In the genomic region with DNA sequence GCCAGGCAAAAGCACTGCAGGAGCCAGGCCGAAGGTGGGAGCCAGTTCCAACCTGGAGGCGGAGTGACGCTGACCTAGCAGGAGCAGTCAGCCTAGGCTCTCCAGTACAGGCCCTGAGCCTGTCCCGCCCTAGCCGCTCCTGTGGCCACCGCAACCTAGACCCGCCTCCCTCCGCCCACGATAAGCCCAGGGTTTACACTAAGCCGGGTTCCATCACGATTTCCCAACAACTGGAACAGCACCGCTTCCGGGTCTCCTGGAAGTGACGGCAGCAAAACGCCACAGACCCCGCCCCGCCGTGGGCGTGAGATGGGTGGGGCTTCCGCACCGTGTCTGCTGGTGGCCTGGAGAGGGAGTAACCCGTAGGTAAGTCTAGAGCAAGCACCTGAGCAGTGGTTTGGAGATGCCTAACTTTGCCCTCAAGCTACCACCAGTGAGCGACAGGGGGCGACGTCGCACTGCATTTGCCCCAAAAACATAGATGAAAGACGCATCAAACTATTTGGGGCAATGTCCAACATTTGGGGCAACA, we compare ENCODE assay signal across 8 mouse cellular contexts. TPM values are rescaled to one million over a fixed set of nuclear protein-coding genes. Genes with fewer than 3 reads are reported as not detected.
DNase-seq lines count a peak whose midpoint lies in the region; ATAC-seq lines count a peak whose summit lies in the region.

No protein-coding gene starts in this region.

- H3K36me3 ChIP-seq in intestine, embryonic 14.5 days (ENCODE audit: control insufficient read depth, insufficient read depth, low read length), result peaks cover 38% of the 10 kb centered on the region

- peak overlapping the region; percentile 68 for H3K9ac ChIP-seq in intestine, embryonic 14.5 days (ENCODE audit: low read length)

- H3K9me3 ChIP-seq in intestine, embryonic 14.5 days (ENCODE audit: control insufficient read depth, low read length), result no peaks in the 10 kb centered on the region

- under 1% methylated on average over 27 of the region's 27 CpGs for WGBS in intestine, embryonic 14.5 days

- peak overlapping the region; percentile 60 for H3K27ac ChIP-seq in intestine, embryonic 14.5 days (ENCODE audit: low read depth)

- peak; percentile 90 for ATAC-seq in intestine, embryonic 14.5 days (replicated peaks; ENCODE audit: low FRiP score, low TSS enrichment, low read depth)

- peak; percentile 97 for DNase-seq in adrenal gland, adult 18-20 months (ENCODE audit: low spot score in 2 of 2)
- DNase-seq in embryo, embryonic 11 days, result peak; percentile 94
- DNase-seq in gastrocnemius, postnatal 25 days, result peak; percentile 95
- DNase-seq in intestine, embryonic 14.5 days (ENCODE audit: low spot score), result peak; percentile 99
- peak; percentile 92 to 93 for DNase-seq in left cerebral cortex, postnatal 14 days (ENCODE audit: low spot score in 2 of 2)
- peak; percentile 90 for DNase-seq in mesoderm, embryonic 11.5 days (ENCODE audit: low read depth, low spot score)
- peak; percentile 93 for DNase-seq in right cerebral cortex, postnatal 36 days (ENCODE audit: low spot score in 2 of 2)
- peak; percentile 98 for DNase-seq in yolk sac, embryonic 10.5 days (ENCODE audit: low spot score)

- intact Hi-C loops in left cerebral cortex, postnatal 14 days (cut with DNase I), result loop anchor here (10.0 kb wide), 1 partner anchor 403 kb away; no protein-coding TSS in a partner anchor

- peaks cover 30% of the 10 kb centered on the region for H3K4me1 ChIP-seq in intestine, embryonic 14.5 days (replicated peaks; ENCODE audit: control insufficient read depth, insufficient read depth, low read length)

- H3K4me2 ChIP-seq in intestine, embryonic 14.5 days (ENCODE audit: low read length), result peak overlapping the region; percentile 73

- no peaks in the 10 kb centered on the region for H3K27me3 ChIP-seq in intestine, embryonic 14.5 days (replicated peaks; ENCODE audit: control insufficient read depth, insufficient read depth, low read length)

- H3K4me3 ChIP-seq in intestine, embryonic 14.5 days (ENCODE audit: low read depth, low read length), result peak overlapping the region; percentile 74

RNA-seq across cellular contexts. Expression of a gene that starts 1.8 kb away (rescaled TPM):
- 100 to 1,000 TPM; 139 to 163 TPM for total RNA-seq in adrenal gland, adult 18-20 months (2021)
- 10 to 100 TPM; 79.8 to 88.0 TPM for total RNA-seq in gastrocnemius, postnatal 25 days (2021)
- 276 and 284 TPM in 2 replicates for polyA plus RNA-seq in intestine, embryonic 14.5 days (2014; fragmentation: Nextera tagmentation; extraction: Ambion mirVana)
- 100 to 1,000 TPM; 389 to 405 TPM for total RNA-seq in left cerebral cortex, postnatal 14 days (2021)

RNA-seq across cellular contexts. Expression of a gene that starts 6.1 kb away (rescaled TPM):
- total RNA-seq in adrenal gland, adult 18-20 months (2021), result not detected
- total RNA-seq in gastrocnemius, postnatal 25 days (2021), result not detected
- not detected in 2 replicates for polyA plus RNA-seq in intestine, embryonic 14.5 days (2014; fragmentation: Nextera tagmentation; extraction: Ambion mirVana)
- not detected for total RNA-seq in left cerebral cortex, postnatal 14 days (2021)

RNA-seq across cellular contexts. Expression of a gene that starts 6.7 kb away (rescaled TPM):
- total RNA-seq in adrenal gland, adult 18-20 months (2021), result 10 to 100 TPM; 15.2 to 18.1 TPM
- total RNA-seq in gastrocnemius, postnatal 25 days (2021), result 1 to 10 TPM; 5.8 to 6.6 TPM
- polyA plus RNA-seq in intestine, embryonic 14.5 days (2014; fragmentation: Nextera tagmentation; extraction: Ambion mirVana), result 7.2 and 8.8 TPM in 2 replicates
- total RNA-seq in left cerebral cortex, postnatal 14 days (2021), result 10 to 100 TPM; 13.3 to 16.1 TPM

RNA-seq across cellular contexts. Expression of a gene that starts 23.7 kb away (rescaled TPM):
- 10 to 100 TPM; 23.9 to 29.5 TPM for total RNA-seq in adrenal gland, adult 18-20 months (2021)
- 1 to 10 TPM; 5.1 to 5.5 TPM for total RNA-seq in gastrocnemius, postnatal 25 days (2021)
- 22.7 and 26.8 TPM in 2 replicates for polyA plus RNA-seq in intestine, embryonic 14.5 days (2014; fragmentation: Nextera tagmentation; extraction: Ambion mirVana)
- 10 to 100 TPM; 15.5 to 17.3 TPM for total RNA-seq in left cerebral cortex, postnatal 14 days (2021)

RNA-seq across cellular contexts. Expression of a gene that starts 27.6 kb away (rescaled TPM):
- not detected for total RNA-seq in adrenal gland, adult 18-20 months (2021)
- not detected for total RNA-seq in gastrocnemius, postnatal 25 days (2021)
- polyA plus RNA-seq in intestine, embryonic 14.5 days (2014; fragmentation: Nextera tagmentation; extraction: Ambion mirVana), result 0.36 and 3.3 TPM in 2 replicates
- total RNA-seq in left cerebral cortex, postnatal 14 days (2021), result not detected

Comparison
In these comparisons a context has a peak if more than half of its experiments do, and no peak if none do; other contexts are left out.
1. Peak in every context shown above with its lines: DNase-seq, ATAC-seq, H3K4me3 ChIP-seq and H3K27ac ChIP-seq.